Mouse (Mus musculus) adrenal gland, postnatal 14 days (tissue): ENCODE results near the gene Rbm20. TPM values are rescaled to one million over a fixed set of nuclear protein-coding genes. Genes with fewer than 3 reads are reported as not detected.
"Not testable (repeated sequence)": the region's sequence is repeated elsewhere in the genome, so short reads cannot be mapped to it uniquely, and the experiment has no call there.

Experiments
- DNase-seq: peaks from one replicate; pipeline ENCODE4 v3.0.0; 2021; ENCODE audit warnings: mixed read lengths
- total RNA-seq: library from RNA; stranded (reverse); gene quantifications from 2 replicates; pipeline ENCODE4 v1.2.3, GENCODE M21; 2021

The Rbm20 gene
- total RNA-seq, 1 experiment from 2014 or later: 1.3 TPM

DNA sequence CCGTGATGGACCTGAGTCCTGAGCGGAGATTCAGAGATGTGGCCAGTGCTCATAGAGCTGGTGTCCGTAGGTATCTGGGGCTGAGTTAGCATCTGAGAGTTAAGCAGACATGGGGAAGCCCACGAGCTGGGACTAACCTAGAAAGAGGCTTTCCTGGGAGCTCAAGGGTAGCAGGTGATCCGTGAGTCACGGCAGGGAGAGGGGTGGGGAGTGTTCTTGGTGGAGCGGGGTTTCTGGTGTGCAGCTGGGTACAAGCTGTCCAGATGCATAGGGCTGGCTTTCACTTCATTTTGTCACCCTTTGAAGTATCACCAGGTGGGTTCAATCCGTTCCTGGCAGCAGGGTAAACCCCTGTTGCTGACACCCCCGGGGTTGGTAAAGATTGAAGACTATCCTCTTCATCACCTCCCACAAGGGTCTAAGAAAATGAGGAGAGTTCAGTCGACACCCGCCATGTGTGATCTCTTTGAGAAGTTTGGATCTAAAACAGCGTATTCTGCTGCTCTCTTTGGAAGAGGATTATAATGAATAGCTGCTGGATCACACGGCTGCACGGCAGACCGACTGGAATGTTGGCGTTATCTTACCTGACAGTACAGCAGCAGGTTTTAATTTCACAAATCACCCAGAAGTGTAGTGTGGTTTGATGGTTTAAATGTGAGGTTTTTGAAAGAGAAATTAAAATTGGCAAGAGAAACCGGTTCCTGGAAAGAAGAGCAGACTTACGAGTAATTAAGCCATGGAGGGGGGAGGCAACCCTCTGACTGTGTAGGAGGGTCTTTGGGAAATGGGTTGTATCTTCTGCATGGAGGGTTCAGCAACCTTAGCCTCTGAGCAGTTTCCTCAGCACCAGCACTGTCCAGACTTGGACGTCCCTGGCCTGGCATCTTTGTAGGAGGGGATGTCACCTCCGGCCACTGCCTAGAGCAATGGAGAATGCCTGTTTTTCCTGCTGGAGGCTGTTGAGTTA is 114.9 kb downstream of the Rbm20 start:
- no peak for DNase-seq

DNA sequence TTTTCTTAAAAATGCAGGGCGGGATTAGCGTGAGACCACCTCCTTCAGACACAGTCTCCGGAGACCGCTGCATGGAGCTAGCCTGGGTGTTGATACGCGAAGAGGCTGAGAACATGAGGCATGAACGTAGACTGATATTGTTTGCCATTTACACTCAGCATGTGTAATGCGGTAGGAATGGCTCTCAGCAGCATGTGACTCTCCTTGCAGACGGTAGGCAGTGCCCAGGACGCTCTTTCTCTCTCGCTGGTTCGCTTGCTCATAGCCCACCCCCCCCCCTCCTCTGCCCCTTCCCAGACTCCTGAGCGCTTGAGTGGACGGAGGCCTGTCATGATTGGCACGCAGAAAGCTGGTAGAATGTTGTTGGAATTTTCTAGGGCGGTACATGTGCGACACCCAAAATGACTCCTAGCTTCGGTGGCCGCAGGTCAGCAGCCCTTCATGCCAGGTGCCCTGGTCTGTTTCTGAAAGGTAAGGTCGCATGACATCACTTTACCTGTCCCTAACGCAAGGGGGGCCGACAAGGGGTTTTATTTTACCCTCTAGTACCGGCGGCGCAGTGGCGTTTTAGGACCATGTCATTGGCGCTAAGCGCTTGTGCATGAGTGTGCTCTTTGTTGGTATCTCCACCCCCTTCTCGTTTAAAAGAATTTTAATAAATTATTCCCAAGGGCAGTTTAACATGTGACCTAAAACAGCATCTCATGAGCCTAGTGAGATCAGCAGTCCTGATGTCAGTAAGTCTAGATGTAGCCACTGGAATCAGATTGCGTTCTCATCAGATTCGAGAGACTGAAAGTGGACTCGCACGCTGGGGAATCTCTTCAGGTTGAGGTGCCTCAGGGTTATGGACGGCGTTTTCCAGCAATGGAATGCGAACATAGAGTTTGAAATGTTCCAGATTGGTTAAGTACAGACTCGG is 116.1 kb downstream of the Rbm20 start:
- DNase-seq: no peak

DNA sequence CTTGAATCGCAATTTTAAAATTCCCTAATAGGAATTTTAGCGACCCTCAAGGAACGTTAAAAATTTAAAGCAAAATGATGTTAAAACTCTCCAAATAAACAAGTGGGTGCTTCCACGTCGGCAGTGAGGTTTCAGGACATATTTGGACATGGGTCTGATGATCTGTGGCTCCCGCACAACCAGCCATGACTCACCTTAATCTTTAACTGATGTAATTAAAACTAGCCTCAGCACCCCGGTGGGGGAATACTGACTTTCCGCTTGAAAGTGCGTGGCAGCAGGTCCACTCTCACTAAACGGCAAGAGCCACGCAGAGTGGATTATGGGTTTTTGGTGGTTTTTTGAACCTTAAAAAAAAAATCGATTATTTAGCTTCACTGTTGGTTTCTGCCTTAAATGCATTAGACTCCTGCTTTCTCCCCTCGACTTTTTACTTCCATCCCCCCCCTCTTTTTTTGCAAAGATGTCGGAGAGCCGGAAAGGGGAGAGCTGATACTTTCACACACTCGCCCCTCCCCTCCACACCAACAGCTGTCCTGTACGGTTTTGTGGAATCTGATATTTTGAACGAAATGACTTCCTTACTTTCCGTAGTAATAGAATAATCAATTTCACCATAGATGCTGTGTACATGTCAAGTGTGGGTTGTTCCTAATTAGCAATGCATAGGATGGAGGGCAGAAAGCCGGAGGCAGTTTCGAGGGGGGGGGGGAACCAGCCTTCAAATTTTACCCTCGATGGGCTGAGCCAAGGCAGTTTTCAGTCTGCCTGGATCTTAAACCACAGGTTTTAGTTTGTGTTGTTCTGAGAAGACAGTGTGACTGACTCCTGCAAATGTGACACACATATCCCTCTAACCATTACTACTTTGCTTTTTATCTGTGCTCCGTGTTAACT is 117.1 kb downstream of the Rbm20 start:
- DNase-seq: no peak

DNA sequence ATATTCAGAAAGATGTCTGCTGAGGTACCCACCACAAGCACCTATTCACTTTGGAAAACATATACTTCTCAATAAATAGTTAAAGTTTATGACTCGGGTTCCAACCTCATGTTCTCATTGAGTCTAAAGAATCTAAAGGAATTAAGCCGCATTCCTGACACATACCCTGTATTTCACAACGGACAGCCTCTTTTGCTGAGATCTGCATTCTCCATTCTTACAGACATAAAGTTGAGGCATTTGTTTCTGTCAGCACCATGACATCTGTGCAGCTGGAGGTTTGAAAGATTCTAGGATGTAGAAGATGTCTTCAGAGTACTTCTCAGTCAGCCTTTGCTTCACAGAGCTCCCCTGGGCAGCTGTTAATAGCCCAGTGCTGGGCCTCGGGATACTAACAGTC is 117.9 kb downstream of the Rbm20 start:
- DNase-seq: no peak

DNA sequence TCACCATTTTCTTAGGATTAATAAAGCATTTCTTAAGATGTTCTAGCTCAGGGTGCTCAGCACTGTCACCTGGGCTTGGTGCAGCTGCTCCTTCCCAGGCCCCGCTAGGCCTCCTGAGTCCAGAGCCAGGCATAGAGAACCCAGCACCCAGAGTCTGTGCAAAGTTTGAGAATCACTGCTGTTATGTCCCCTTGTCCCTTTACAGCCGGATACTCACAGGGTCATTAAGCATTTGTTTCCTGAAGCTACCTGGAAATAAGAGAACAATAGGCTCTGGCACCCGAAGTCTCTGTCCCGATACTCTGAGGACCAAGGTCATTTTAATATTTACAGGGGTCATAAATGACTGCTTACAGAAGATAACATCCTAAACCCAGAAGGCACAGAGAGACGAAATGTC is 118.9 kb downstream of the Rbm20 start:
- DNase-seq: no peak

DNA sequence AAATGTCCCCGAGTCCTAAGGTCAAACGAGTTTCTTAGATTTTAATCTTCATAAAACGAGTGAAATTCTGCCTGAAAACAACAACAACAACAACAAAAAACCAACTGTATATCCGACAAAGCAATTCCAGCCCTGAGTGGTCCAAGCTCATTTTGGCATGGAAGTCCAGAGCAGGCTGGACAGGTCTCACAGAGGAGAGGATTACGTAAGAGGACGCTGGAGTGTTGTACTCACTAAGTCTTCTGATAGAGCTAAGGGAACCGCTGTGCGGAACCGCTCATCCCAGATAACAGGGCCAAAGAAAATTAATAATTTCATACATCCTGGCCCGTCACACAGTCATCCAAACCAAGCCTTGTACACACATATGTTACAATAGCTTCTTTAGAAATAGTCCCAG is 120.7 kb downstream of the Rbm20 start:
- no peak for DNase-seq

DNA sequence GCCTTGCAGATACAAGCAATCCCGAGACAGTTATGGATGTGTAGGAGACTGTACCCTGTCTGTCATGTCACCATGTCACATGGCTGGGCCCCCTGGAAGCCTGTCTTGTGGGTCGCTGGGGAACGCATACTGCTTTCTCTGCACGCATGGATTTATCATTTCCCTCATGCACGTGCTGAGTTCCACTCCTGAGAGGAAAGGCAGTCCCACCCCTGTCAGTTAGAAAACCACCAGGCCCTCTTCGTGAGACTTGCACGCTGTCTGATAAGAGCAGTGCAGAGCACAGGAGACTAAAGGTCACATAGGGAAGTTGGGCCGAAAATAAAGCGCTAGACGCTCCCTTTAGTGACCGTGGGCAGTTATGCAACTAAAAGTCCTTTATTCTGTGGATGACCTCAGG is 122.8 kb downstream of the Rbm20 start:
- no peak for DNase-seq

DNA sequence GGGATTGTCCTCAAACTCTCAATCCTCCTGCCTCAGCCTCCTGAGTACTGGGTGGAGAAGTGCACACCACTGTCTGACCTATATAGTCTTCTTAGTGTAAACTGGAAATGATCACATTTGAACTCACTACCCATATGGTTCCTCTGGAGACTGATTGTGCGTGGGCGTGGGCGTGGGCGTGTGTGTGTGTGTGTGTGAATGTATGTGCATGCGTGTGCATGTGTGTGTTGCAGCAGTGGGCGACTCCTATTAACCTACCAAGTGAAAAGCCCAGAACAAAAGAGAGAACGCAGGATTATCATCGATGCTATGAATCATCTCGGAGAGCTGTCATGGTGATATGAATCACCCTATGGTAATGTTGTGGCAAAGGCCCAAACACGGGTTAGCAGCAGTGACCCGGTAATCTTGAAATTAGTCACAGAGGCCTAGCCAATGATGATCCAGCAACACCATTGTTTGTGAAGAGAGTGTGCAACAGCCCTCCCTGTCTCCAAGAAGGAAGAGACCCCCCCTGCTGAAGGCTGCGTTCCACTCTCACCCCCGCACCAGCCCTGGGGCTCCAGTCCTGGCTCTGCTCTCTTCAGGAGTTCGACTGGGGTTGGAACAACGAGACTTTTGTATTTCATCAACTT is 123.4 kb downstream of the Rbm20 start:
- DNase-seq: peak; percentile 87

DNA sequence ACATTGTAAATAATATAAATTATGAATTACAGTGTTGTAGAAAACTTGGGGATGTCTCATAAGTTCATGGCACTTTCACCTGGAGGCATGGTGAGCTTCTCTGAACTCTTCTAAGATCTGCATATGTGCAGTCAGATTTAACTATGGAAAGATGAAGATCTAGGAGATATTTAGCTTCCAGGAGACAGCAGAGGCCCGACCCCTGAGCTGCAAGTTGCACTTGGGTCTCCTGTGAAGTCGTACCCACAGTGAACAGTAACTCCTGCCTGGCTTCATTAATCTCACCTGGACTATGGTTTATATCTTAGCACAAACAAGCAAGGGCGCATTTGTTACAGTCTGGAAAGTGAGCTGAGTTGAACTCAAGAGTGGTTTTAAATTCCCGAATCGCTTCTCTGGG is 124.3 kb downstream of the Rbm20 start:
- no peak for DNase-seq

DNA sequence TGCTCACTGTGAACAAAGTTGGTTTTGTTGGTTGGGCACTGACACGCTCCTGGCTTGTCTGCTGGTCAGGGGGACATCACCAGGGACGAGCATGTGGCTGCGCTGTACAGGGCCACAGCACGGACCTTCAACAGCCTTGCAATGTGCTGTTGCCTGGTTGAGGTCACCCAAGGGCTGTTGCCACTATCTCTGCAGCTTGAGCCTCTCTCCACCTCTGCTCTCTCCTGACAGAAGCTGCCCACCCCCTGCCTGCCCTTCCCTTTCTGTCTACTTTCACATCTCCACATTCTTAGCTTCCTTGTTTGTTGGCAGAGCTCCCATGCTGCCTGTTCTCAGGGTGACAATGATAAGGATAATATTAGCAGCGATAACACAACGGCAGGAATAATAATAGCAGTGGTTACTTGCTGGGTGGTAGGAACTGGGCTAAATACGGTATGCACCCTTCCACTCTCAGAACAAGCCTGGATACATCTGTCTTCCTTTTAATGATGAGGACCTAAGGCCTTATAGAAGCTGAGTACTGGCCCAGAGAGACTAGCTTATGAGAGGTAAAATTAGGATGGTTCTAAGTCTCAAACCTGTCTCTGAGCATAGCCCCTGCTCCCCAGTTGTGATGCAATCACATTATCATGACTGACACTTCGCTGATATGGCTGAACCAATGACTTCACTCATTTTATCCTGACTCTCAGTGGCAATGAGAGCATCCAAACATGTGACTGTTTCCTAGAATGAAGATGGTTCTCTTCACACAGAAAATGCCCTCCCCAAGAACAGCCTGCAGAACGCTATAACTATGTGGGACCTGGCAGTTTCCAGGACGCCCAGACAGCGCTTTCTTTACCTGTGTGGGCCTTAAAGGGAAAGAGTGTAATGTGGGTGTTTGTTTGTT is 124.9 kb downstream of the Rbm20 start:
- no peak for DNase-seq

DNA sequence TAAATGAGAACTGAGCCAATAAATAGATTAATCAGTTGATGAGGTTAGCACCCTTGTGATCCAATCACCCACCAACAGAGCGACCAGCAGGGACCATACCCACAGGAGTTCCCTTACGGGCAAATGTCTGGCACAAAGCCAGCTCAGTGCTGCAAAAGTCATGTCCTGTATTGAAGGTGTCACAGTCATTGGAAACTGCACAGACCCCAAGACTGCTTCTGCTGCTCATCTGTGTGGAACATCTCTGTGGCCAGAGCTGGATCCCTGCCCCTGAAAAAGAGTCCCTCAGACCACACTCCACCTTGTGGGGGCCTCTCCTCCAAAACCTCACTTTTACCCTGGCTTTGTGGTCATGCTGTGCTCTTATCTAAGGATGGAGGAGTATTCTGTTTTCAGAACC is 126.8 kb downstream of the Rbm20 start:
- peak; percentile 45 for DNase-seq

DNA sequence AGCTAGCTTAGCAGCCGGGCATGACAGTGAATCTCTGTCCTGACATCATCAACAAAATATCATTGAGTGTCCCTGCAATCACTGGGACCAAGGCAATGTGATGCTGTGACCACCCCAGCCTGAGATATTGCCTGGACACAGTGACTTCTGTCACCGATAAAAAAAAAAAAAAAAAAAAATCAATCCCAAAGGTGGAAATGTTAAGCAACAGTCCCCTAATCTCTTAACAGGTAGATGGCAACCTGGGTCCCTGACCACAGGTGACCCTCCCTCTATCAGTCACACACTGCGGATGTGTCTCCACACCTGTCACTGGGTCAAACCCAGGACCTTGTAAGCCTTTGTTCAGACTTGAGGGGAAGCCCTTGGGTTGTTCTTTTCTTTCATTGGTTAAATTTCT is 128.0 kb downstream of the Rbm20 start:
- DNase-seq: no peak

DNA sequence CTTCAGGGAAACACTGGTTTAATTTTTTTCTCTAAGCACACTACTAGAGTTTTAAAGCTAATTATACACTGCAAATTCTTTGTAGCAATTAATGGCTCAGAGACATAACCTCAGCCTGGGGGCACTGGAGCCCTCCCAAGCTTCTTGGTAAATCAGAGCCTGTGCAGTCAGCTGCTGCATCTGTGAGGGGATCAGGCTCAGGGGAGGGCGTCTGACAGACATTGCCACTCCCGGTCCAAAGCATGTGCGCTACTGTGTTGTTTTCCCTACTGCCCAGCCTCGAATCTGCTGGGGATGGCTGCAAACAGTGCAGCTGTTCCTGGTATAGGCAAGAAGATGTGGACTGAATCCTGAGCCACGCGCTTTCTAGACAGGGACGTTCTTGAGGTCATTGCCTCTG is 129.0 kb downstream of the Rbm20 start:
- DNase-seq: no peak

DNA sequence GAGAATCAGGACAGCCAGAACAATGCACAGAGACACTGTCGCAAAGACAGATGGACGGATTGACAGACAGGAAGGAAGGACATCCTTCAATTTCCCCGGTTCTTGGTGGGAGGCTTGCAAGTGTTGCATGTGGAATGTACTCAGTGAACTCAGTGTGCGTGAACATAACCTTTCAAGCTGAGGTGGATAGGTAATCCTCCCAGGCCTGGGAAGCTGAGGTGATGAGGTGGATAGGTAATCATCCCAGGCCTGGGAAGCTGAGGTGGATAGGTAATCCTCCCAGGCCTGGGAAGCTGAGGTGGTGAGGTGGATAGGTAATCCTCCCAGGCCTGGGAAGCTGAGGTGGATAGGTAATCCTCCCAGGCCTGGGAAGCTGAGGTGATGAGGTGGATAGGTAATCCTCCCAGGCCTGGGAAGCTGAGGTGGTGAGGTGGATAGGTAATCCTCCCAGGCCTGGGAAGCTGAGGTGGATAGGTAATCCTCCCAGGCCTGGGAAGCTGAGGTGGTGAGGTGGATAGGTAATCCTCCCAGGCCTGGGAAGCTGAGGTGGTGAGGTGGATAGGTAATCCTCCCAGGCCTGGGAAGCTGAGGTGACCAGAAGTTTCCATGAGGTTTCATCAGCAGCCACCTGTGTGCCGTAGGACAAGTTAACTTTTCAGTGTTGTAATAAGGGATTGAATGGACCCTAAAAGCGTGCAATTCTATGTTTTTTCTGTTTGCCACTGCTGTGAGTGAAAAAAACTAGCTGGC is 129.6 kb downstream of the Rbm20 start:
- not testable (repeated sequence) for DNase-seq

DNA sequence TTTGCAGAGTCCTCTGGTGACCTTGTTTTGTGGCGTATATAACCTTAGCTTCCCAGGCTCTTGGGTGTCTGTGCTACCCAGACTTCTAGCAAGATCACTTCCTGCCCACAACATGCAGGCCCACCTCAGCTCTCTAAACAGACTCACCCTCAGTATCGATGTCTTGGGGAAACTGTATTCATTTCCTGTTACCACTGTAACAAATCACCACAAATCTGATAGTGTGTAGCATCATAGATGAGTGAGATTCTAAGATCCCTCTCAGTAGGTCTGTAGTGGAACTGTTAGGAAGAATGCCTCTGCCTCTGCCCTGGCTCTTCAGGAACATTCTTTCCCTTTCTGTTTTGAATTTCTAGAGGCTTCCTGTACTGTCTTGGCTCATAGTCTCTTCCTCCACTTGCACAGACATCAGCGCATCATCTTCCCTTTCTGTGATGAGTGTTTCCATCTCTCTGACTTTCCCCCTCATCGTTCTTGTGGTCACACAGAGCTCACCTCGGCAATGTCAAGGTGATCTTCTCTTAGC is 130.2 kb downstream of the Rbm20 start:
- no peak for DNase-seq

DNA sequence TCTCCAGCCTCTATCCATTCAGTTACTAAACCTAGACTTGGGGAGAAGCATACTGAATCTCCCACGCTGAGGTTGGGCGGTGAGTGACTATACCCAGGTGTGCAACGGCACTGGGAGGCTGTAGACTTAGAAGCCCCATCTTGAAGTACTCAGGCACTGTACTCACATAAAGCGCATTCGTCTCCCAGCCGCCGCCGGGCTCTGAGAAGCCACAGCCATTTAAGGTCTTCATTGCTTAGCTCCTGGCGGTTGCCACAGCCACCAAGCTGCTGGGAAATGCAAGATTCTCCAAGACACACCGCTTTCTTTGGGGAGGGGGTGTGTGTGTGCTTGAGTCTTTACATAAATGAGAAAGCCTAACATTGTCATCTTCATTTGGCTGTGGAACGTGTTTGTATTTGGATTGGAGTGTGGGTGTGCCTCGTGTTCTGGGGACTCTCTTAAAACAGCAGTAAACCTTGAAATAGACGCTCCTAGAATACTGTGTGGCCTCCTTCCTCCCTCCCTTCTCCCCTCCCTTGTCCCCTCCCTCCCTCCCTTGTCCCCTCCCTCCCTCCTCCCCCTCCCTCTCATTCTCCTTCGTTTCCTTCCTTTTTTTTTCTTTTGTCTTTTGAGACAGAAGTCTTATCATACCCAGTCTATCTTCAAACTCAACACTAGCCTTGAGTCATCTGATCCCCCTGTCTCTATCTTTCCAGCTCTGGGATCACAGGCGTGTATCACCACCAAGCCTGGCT is 131.1 kb downstream of the Rbm20 start:
- DNase-seq: no peak

DNA sequence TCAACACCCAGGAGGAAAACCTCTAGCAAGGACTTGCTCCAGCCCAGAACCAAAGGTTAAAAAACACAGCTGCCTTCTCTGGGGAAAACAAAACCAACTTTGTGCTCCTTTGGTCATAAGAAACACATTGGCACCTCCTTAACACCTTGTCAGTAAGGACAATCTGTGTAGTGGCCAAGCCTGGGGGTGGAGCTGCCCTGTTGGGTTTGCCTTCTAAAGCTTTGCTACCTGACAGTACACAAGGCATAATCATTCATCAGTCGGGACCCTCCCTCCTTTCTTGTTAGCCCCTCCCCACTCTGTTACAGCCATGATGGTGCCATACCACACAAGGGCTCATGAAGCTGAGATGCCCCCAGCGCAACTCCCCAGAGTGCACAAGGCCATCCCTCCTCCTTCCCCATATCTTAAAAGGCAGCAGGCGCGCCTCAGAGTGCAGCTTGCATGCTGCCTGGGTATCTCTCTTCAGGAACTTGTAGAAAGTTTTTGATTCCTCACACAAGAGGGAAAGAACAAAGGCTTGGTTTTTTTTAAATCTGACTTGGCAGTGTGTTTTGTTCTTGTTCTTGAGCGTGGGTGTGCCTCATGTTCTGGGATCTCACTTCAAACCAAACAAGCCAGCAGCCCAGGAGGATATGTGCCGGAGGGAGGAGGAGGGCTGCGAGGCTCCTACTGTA is 132.2 kb downstream of the Rbm20 start:
- no peak for DNase-seq

DNA sequence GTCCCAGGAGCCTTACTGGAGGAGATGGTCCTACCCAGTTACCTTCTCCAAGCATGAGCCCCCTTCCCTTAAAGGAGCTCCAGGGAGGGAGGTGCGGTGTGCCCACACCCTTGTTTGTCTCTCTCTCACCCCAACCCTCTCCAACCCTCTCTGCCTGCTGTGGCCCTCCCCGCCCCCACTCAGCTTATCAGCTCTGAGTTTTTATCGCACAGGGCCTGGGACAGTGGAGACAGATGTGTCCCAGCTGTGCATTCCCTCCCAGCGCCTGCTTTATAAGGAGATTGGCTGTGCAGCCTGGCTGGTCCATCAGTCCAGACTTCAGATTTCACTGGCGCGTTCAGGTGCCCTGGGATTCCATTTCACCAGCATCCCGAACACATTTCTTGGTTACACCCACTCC is 132.9 kb downstream of the Rbm20 start:
- peak; percentile 41 for DNase-seq
